Mouse (Mus musculus) liver, embryonic 14.5 days (tissue): Measurements from ENCODE around the gene Nit1.

Experiments used
- CTCF ChIP-seq: IDR thresholded peaks from 2 replicates; pipeline ENCODE4 v1.5.1; 2016; ENCODE audit warnings: antibody characterized with exemption, low read depth, control low read depth
- EP300 ChIP-seq: IDR thresholded peaks from 2 replicates; pipeline ENCODE4 v1.6.1; 2016; ENCODE audit warnings: antibody characterized with exemption, low read depth

DNA sequence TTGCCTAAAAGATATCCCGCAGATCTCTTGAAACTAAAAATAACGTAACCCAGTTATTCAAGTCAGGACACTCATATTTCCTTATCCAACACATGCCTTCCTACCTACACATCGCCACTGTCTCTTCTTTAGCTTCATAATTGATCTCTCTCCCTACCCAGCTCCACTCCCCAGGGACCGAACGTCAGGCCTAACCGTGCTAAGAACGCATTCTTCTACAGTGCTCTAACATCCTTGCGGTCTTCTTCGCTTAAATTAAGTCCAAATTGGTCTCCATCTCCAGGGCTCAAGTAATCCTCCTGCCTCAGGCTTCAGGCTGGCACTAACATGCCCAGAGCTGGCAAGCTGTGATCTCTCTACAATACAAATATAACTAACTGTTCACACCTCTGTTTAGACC, 17.2 kb downstream of the Nit1 start:
- TF ChIP-seq CTCF (no peak), EP300 (no peak)
